Mouse (Mus musculus) right cerebral cortex, postnatal 14 days (tissue): ENCODE measurements around the gene Eif1ad.
A peak's percentile ranks its signal among the peaks of the same experiment; 100 is the strongest.
"Not testable (repeated sequence)": the region's sequence is repeated elsewhere in the genome, so short reads cannot be mapped to it uniquely, and the experiment has no call there.

Experiments
- DNase-seq: peaks from one replicate; pipeline ENCODE4 v3.0.0; 2022

Gene Eif1ad

GRCm38 (mm10) chr19:5383326-5383725 lies 16.8 kb downstream of the Eif1ad start:
- DNase-seq = no peak

- no peak for DNase-seq
Measured at GRCm38 (mm10) chr19:5384715-5385114, 18.2 kb downstream of the Eif1ad start.

GRCm38 (mm10) chr19:5388011-5388441 lies 21.5 kb downstream of the Eif1ad start:
- peak; percentile 32 for DNase-seq

GRCm38 (mm10) chr19:5388588-5389242 lies 22.2 kb downstream of the Eif1ad start, which contains the start of gene Sart1:
Sart1 (minus strand) TSS chr19:5388703.
- peak; percentile 95 for DNase-seq

GRCm38 (mm10) chr19:5389647-5390046 lies 23.1 kb downstream of the Eif1ad start:
- DNase-seq = no peak

GRCm38 (mm10) chr19:5390416-5390815 lies 23.9 kb downstream of the Eif1ad start:
- no peak for DNase-seq

GRCm38 (mm10) chr19:5392892-5393291 lies 26.4 kb downstream of the Eif1ad start:
- DNase-seq = no peak

GRCm38 (mm10) chr19:5394168-5394567 lies 27.6 kb downstream of the Eif1ad start:
- no peak for DNase-seq

GRCm38 (mm10) chr19:5395371-5395770 lies 28.8 kb downstream of the Eif1ad start:
- no peak for DNase-seq

- DNase-seq = not testable (repeated sequence)
Measured at GRCm38 (mm10) chr19:5401073-5401472, 34.5 kb downstream of the Eif1ad start.

GRCm38 (mm10) chr19:5402293-5402692 lies 35.8 kb downstream of the Eif1ad start, which contains the start of gene Tsga10ip:
Tsga10ip (minus strand) TSS chr19:5402526.
- no peak for DNase-seq

- DNase-seq = no peak
Measured at GRCm38 (mm10) chr19:5405924-5406323, 39.4 kb downstream of the Eif1ad start.

GRCm38 (mm10) chr19:5406531-5407126 lies 40.1 kb downstream of the Eif1ad start:
- not testable (repeated sequence) for DNase-seq

GRCm38 (mm10) chr19:5407133-5407532 lies 40.6 kb downstream of the Eif1ad start:
- DNase-seq = peak; percentile 56

GRCm38 (mm10) chr19:5408057-5409001 lies 41.8 kb downstream of the Eif1ad start:
- DNase-seq = no peak

- DNase-seq = no peak
Measured at GRCm38 (mm10) chr19:5409068-5409467, 42.5 kb downstream of the Eif1ad start.

GRCm38 (mm10) chr19:5410641-5411040 lies 44.1 kb downstream of the Eif1ad start:
- DNase-seq = no peak

GRCm38 (mm10) chr19:5411961-5412360 lies 45.4 kb downstream of the Eif1ad start:
- no peak for DNase-seq

- no peak for DNase-seq
Measured at GRCm38 (mm10) chr19:5413840-5414239, 47.3 kb downstream of the Eif1ad start.

GRCm38 (mm10) chr19:5414534-5414957 lies 48.0 kb downstream of the Eif1ad start:
- no peak for DNase-seq

- DNase-seq = no peak
Measured at GRCm38 (mm10) chr19:5418750-5419466, 52.4 kb downstream of the Eif1ad start.

GRCm38 (mm10) chr19:5419630-5420029 lies 53.1 kb downstream of the Eif1ad start:
- no peak for DNase-seq

GRCm38 (mm10) chr19:5420579-5420978 lies 54.0 kb downstream of the Eif1ad start:
- DNase-seq = no peak
